Mouse (Mus musculus) heart, adult 2 months (tissue): ENCODE measurements at regions not wholly inside any gene's neighbourhood (a gene's known extent, or its start where the extent isn't known, plus 50 kb on each side); places are given as distances from the start of the nearest gene placed in this dataset.

Source experiments
- DNase-seq, 2 experiments: peaks; one replicate each; pipeline ENCODE4 v3.0.0; 2021
- H3K27ac ChIP-seq: fragments of 200-600 bp; 2 replicates; pipeline ENCODE4 v1.8.1; 2022
- H3K27me3 ChIP-seq: fragments of 200-500 bp; 2 replicates; pipeline ENCODE4 v1.6.1; 2012; ENCODE audit warnings: mild to moderate bottlenecking, low read length, inconsistent platforms, mixed read lengths; ENCODE audit not compliant: control insufficient read depth, insufficient read depth
- H3K36me3 ChIP-seq: fragments of 200-500 bp; 2 replicates; pipeline ENCODE4 v1.6.1; 2012; ENCODE audit warnings: low read length, inconsistent platforms; ENCODE audit not compliant: control insufficient read depth, insufficient read depth
- H3K4me1 ChIP-seq: fragments of 200-500 bp; 2 replicates; pipeline ENCODE4 v1.6.1; 2011; ENCODE audit warnings: low read length; ENCODE audit not compliant: control insufficient read depth, insufficient read depth
- H3K4me3 ChIP-seq: fragments of 200-600 bp; 2 replicates; pipeline ENCODE4 v1.8.1; 2022
- H3K79me2 ChIP-seq: fragments of 200-500 bp; replicated peaks from 2 replicates; pipeline ENCODE4 v1.6.1; 2012; ENCODE audit warnings: mild to moderate bottlenecking, inconsistent platforms, low read length, moderate library complexity, mixed read lengths; ENCODE audit not compliant: control insufficient read depth, insufficient read depth
- H3K9ac ChIP-seq: fragments of 200-500 bp; 2 replicates; pipeline ENCODE4 v1.6.1; 2012; ENCODE audit warnings: low read depth, mild to moderate bottlenecking, control low read depth, inconsistent platforms, low read length, mixed read lengths
- CTCF ChIP-seq: fragments of 200-600 bp; IDR thresholded peaks from 2 replicates; pipeline ENCODE4 v1.8.1; 2022; ENCODE audit warnings: antibody characterized with exemption, mild to moderate bottlenecking, moderate library complexity
- EP300 ChIP-seq: fragments of 200-500 bp; IDR thresholded peaks from 2 replicates; pipeline ENCODE4 v1.6.1; 2011; ENCODE audit warnings: low read depth, low read length, control low read depth; ENCODE audit not compliant: insufficient read depth
- POLR2A ChIP-seq: fragments of 200-500 bp; IDR thresholded peaks from 2 replicates; pipeline ENCODE4 v1.6.1; 2011; ENCODE audit warnings: mild to moderate bottlenecking, low read depth, low read length, control low read depth; ENCODE audit not compliant: insufficient read depth
- WGBS: fragments of 180-500 bp; shearing (Covaris S2); methylation state at CpG from one replicate; pipeline ENCODE4 v1.1.7; 2018; 5-methylcytosine and 5-hydroxymethylcytosine counted together
- intact Hi-C: fragments of 180-260 bp; cut with DNase I; formaldehyde crosslinking; loops from one replicate; pipeline ENCODE4 v1.15.1; 2025

DNA sequence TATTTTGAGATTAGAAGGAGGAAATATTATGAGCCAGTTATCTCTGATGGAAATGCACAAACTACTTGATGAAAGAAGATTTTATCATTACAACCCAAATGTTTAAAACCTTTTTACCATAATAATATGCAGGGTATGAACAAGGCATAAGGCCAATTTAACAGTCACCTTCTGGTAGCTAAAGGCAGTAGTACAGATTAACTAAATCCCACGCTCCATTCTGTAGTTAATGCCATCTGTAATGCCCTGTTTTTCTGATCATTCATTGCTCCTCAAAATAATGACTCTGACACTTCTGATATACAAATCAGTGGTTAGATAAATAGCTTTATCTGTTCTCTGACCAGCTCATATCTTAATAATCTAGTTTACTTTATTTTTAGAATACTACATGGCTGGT is 987.8 kb downstream of the Pcdh7 start:
- no peaks in the 10 kb centered on the region for H3K27me3 ChIP-seq
- no peak overlapping the region for H3K9ac ChIP-seq
- WGBS, result 82% methylated on average over 1 of the region's 1 CpGs
- H3K27ac ChIP-seq, result no peak overlapping the region
- no peaks in the 10 kb centered on the region for H3K36me3 ChIP-seq
- no peak for DNase-seq
- no peaks in the 10 kb centered on the region for H3K79me2 ChIP-seq
- H3K4me1 ChIP-seq, result no peaks in the 10 kb centered on the region
- TF ChIP-seq POLR2A (no peak), CTCF (no peak), EP300 (no peak)
- intact Hi-C loops, result no loop called here
- no peak overlapping the region for H3K4me3 ChIP-seq

DNA sequence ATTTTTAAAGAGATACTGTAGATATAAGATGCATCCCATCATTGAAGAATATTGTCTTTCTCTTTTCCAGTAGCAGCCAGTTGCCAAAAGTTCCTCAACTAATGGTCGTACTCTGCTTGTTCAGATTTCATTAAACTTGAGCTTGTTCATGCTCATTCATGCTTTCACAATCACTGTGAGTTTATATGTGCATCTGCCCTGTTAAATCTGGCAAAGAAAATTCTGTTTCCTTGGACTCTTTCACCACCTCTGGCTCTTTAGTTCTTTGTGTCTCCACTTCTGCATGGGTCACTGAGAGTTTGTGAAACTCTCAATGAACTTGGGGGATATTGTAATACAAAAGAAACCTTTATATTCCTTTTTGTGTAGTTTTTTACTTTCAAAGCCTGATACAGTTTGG is 994.6 kb downstream of the Pcdh7 start:
- TF ChIP-seq EP300, result no peak
- TF ChIP-seq POLR2A, result no peak
- no peak for TF ChIP-seq CTCF
- intact Hi-C loops, result no loop called here
- no peaks in the 10 kb centered on the region for H3K36me3 ChIP-seq
- H3K79me2 ChIP-seq, result no peaks in the 10 kb centered on the region
- no peak overlapping the region for H3K27ac ChIP-seq
- no peak overlapping the region for H3K4me3 ChIP-seq
- no peak overlapping the region for H3K9ac ChIP-seq
- no peaks in the 10 kb centered on the region for H3K4me1 ChIP-seq
- no peak for DNase-seq
- H3K27me3 ChIP-seq, result no peaks in the 10 kb centered on the region
- WGBS, result 58% methylated on average over 1 of the region's 1 CpGs

DNA sequence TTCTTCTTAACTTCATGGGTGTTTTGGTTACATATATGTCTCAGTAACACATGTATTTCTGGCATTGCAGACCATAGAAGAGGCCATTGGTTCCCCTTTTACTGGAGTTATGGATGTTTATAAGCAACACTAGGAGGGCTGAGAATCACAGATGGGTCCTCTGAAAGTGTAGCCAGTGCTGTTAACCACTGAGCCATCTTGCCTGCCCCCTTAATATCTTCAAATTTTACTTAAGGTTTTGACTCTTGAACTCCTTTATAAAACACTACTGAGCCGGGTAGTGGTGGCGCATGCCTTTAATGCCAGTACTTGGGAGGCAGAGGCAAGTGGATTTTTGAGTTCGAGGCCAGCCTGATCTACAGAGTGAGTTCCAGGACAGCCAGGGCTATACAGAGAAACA is 1015.6 kb downstream of the Pcdh7 start:
- H3K4me1 ChIP-seq, result no peaks in the 10 kb centered on the region
- TF ChIP-seq EP300 (no peak), POLR2A (no peak), CTCF (no peak)
- H3K27me3 ChIP-seq, result no peaks in the 10 kb centered on the region
- H3K4me3 ChIP-seq, result no peak overlapping the region
- intact Hi-C loops, result no loop called here
- no peak overlapping the region for H3K27ac ChIP-seq
- no peak overlapping the region for H3K9ac ChIP-seq
- H3K79me2 ChIP-seq, result no peaks in the 10 kb centered on the region
- DNase-seq, result no peak
- 94% methylated on average over 3 of the region's 3 CpGs for WGBS
- no peaks in the 10 kb centered on the region for H3K36me3 ChIP-seq

- H3K4me3 ChIP-seq, result no peak overlapping the region
- no peak for TF ChIP-seq EP300
- intact Hi-C loops, result no loop called here
- no peaks in the 10 kb centered on the region for H3K36me3 ChIP-seq
- H3K4me1 ChIP-seq, result no peaks in the 10 kb centered on the region
- H3K9ac ChIP-seq, result no peak overlapping the region
- no peak for DNase-seq
- no peaks in the 10 kb centered on the region for H3K27me3 ChIP-seq
- H3K79me2 ChIP-seq, result no peaks in the 10 kb centered on the region
- no peak overlapping the region for H3K27ac ChIP-seq
- WGBS, result 79% methylated on average over 2 of the region's 2 CpGs
These were observed 1016.2 kb downstream of the Pcdh7 start for GRCm38 (mm10) chr5:58733961-58734360.

DNA sequence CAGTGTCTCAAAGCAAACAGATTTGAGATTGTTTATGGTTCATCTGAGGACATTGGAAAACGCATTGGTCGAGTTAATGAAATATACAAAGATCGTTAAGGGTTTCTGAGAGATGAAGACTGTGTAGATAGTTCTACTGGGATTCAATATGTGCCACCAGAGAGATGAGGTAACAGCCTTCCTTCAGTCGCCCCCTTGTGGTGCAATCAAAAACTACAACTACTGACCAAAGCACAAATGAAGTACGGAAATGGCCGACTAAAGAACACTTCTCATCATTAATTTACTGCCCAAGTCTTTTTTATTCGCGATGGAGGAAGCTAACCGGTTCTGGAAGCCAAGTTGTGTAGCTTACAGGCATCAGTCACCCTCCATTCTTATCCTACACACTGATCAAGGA is 1018.8 kb downstream of the Pcdh7 start:
- Histone ChIP-seq H3K27me3 (no peaks in the 10 kb centered on the region), H3K4me1 (no peaks in the 10 kb centered on the region), H3K4me3 (no peak overlapping the region), H3K36me3 (no peaks in the 10 kb centered on the region), H3K79me2 (no peaks in the 10 kb centered on the region), H3K9ac (no peak overlapping the region), H3K27ac (no peak overlapping the region)
- no peak for TF ChIP-seq EP300
- peak; percentile 78 for TF ChIP-seq CTCF
- peak; percentile 15 to 26 for DNase-seq
- 42% methylated on average over 9 of the region's 9 CpGs for WGBS
- intact Hi-C loops, result loop anchor here (5.0 kb wide), 1 partner anchor 1019 kb away; the partner anchor contains the start of gene Pcdh7

- intact Hi-C loops, result loop anchor here (5.0 kb wide), 1 partner anchor 1020 kb away; the partner anchor contains the start of gene Pcdh7
- Histone ChIP-seq H3K9ac (no peak overlapping the region), H3K27ac (no peak overlapping the region), H3K4me3 (no peak overlapping the region), H3K27me3 (no peaks in the 10 kb centered on the region), H3K4me1 (no peaks in the 10 kb centered on the region), H3K36me3 (no peaks in the 10 kb centered on the region), H3K79me2 (no peaks in the 10 kb centered on the region)
- TF ChIP-seq CTCF (no peak), POLR2A (no peak), EP300 (no peak)
- DNase-seq, result no peak
- WGBS, result 75% methylated on average over 4 of the region's 4 CpGs
These were observed 1019.6 kb downstream of the Pcdh7 start for GRCm38 (mm10) chr5:58737264-58737883.
